Mouse (Mus musculus): ENCODE data around the gene Snph.
A peak's percentile ranks its signal among the peaks of the same experiment; 100 is the strongest.

DNA sequence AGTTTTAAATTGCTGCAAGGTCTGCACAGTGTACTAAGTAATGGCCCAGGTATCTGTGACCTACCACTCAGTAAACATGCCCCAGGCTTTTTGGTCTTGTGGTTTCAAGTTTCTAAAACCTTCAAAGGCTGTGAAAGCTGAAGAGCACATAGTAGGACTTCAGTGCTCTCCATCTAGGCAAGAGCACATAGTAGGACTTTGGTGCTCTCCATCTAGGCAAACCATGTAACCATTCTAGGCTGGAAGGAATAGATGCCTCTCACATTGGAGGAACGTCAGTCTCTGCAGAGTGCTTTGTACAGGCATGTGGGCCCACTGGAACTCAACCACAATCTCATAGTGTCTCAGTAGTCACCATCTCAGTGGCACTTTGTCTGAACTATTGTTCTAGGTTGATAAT, 68.4 kb downstream of the Snph start:
- TF ChIP-seq CTCF (IDR thresholded peaks at IDR 0.05 in 2 of 3, conservative IDR thresholded peaks at IDR 0.05 in 1 of 3; ENCODE audit: control insufficient read depth in 1 of 3, insufficient read depth in 1 of 3, low read depth in 2 of 3, low read length in 3 of 3, poor library complexity in 1 of 3, severe bottlenecking in 1 of 3) (no peak), POLR2A (IDR thresholded peaks at IDR 0.05; ENCODE audit: control insufficient read depth in 1 of 2, insufficient read depth in 1 of 2, low read depth in 1 of 2, low read length in 2 of 2, poor library complexity in 1 of 2) (0 out of 4 replicates have a peak, but pooled peaks of 1 of the 2 experiments have one; percentile 2), TBP (IDR thresholded peaks at IDR 0.05; ENCODE audit: low read depth, low read length) (no peak), USF1 (IDR thresholded peaks at IDR 0.05; ENCODE audit: low read depth, low read length) (no peak)
